Mouse (Mus musculus): ENCODE data around the gene Pcsk1n. TPM values are rescaled to one million over a fixed set of nuclear protein-coding genes. Genes with fewer than 3 reads are reported as not detected.

The Pcsk1n gene
- polyA plus RNA-seq, 1 experiment from 2014 or later, result 223 TPM

DNA sequence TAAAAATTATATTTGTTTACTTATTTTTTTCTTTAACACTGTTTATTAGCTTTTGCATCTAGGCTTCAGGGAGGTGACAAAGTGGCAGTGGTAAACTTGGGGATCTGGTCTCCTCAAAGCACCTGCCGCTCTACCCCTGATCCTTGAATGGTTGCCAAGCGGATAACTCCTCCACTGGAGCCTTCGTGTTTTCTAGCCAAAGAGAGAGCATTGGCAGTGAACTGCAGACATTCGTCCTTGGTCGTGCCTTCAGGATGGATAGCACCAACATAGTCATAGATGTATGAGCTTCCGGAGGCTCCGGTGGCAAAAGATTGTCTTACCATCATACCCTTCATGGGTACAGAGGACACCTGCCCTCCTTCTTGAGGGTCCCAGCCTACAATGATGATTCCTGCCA is 30.5 kb downstream of the Pcsk1n start:
- Histone ChIP-seq H3K9me3 (no peaks in the 10 kb centered on the region), H3K4me2 (no peak overlapping the region), H3K36me3 (peaks cover 4% of the 10 kb centered on the region; the same call in 1 of the 2 replicates), H3K27ac (no peak overlapping the region), H3K27me3 (no peaks in the 10 kb centered on the region), H3K4me3 (no peak overlapping the region), H3K4me1 (replicated peaks) (peaks cover 10% of the 10 kb centered on the region), H3K9ac (no peak overlapping the region)
- no peak for ATAC-seq (ENCODE audit: low FRiP score)
- WGBS, result 94% methylated on average over 7 of the region's 7 CpGs

DNA sequence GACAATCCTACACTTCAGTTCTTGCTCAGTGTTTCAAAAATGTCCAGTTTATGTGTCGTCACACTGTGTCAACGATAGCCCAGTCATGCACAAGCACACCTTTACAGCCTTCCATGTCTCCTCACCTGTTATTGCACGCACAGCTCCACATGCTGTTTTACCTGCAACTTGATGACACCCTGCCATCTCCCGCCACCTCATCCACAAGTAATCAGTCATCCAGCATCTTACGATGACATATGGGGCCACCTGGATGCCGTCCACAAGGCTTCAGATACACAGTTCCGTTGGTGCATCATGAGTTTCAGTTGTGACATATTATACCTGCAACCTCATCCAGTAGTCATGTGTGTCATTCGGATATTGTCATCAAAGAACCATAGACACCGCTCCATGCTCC is 39.2 kb downstream of the Pcsk1n start:
- Histone ChIP-seq H3K27ac (no peak overlapping the region), H3K36me3 (no peaks in the 10 kb centered on the region), H3K9ac (no peak overlapping the region), H3K4me3 (no peak overlapping the region), H3K4me1 (replicated peaks) (no peaks in the 10 kb centered on the region), H3K27me3 (no peaks in the 10 kb centered on the region), H3K9me3 (peaks cover 3% of the 10 kb centered on the region; the same call in 1 of the 2 replicates), H3K4me2 (no peak overlapping the region)
- ATAC-seq (ENCODE audit: low FRiP score), result no peak
- WGBS, result 93% methylated on average over 9 of the region's 9 CpGs

DNA sequence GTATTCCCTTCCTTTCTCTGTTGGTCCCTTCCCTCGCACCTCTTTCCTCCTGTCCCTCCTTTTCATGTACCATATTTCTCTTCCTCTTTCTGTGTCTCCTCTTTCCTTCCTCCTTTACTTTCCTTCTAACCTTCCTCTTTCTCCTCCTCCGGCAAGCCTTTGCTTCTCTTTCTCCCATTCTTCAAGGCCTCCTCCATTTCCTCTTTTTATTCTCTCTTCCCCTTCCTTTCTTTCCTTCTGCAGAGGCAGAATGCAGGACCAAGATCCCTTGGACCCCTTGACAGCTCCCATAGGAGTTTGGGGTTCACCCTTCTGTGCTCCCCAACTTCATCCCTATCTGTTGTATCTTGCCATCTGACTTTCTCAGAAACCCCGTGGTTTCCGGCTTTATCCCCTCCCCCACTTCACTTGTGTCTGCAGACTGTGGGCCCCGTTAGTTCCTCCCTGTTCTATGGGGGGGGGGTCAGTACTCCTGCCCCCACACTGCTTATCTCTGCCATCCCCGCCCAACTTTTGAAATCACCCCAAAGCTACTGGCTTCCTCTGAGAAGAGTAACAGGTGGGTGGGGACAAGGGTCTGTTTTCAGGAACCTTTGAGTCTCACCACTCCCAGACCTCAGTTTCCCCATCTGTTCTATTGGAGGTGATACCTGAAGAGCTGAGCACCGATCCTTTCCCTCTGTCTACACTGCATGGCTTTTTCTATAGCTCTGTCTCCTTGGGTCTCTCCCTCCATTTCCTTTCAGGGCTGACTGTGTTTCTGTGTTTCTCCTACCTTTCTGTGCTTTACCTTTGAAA is 44.4 kb downstream of the Pcsk1n start:
- H3K36me3 ChIP-seq, result no peaks in the 10 kb centered on the region
- H3K4me2 ChIP-seq, result no peak overlapping the region
- no peaks in the 10 kb centered on the region for H3K27me3 ChIP-seq
- H3K4me1 ChIP-seq (replicated peaks), result no peaks in the 10 kb centered on the region
- no peak overlapping the region for H3K4me3 ChIP-seq
- WGBS, result 82% methylated on average over 7 of the region's 7 CpGs
- no peak overlapping the region for H3K9ac ChIP-seq
- no peak overlapping the region for H3K27ac ChIP-seq
- ATAC-seq (ENCODE audit: low FRiP score), result no peak
- peaks cover 3% of the 10 kb centered on the region; the same call in 1 of the 2 replicates for H3K9me3 ChIP-seq

DNA sequence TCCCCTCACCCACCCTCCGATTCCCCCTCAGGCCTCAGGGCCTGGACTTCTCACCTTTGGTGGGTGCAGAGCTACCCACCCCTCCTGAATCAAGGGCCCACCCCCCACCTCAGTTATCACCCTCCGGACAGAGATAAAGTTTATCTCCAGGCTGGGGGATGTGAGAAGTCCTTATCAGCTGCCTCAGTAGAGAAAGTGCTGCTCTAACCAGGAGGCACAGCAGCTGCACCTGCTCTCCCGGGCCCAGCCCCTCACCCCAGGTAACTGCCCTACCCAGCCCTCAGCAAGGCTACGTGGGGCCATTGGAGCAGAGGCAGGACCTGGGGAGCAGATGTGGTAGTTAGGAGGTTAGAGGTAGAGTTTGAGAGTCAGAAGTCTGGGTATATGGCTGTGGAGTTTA is 46.5 kb downstream of the Pcsk1n start:
- Histone ChIP-seq H3K27ac (no peak overlapping the region), H3K36me3 (no peaks in the 10 kb centered on the region), H3K4me2 (no peak overlapping the region), H3K4me1 (replicated peaks) (no peaks in the 10 kb centered on the region), H3K27me3 (no peaks in the 10 kb centered on the region), H3K4me3 (no peak overlapping the region), H3K9me3 (peaks cover 3% of the 10 kb centered on the region; the same call in 1 of the 2 replicates), H3K9ac (no peak overlapping the region)
- 88% methylated on average over 4 of the region's 4 CpGs for WGBS
- no peak for ATAC-seq (ENCODE audit: low FRiP score)

DNA sequence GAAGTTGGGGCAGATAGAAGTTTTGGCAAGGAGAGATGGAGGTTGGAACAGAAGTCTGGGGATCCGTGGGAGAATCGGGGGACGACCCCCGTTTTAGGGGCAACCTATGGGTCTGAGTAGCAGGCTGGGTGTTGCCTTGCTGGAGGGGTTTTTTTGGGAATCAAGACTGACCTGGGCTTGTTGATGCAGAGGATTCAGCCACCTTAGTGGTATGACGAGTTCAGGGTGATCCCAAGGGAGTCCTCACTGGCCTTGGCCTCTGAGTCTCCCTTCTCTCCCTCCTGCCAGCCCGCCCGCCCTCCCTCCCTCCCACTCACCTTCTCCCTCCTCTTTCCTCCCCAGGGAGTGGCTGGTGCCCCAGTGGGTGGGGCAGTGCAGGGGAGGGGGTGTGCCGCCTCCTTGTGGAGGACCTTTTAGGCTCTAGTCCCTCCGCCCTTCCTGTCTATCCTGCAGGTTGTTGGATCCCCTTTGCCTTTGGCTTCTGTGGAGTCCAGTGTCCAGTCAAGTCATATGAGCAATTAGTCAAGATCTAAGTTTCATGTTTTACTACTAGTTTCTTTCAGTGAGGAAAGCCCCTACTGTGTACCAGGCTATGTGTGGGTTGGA is 48.1 kb downstream of the Pcsk1n start:
- Histone ChIP-seq H3K9me3 (no peaks in the 10 kb centered on the region), H3K9ac (no peak overlapping the region), H3K36me3 (no peaks in the 10 kb centered on the region), H3K27ac (no peak overlapping the region), H3K4me3 (no peak overlapping the region), H3K4me1 (replicated peaks) (no peaks in the 10 kb centered on the region), H3K27me3 (no peaks in the 10 kb centered on the region), H3K4me2 (no peak overlapping the region)
- 78% methylated on average over 6 of the region's 9 CpGs for WGBS
- no peak for ATAC-seq (ENCODE audit: low FRiP score)

DNA sequence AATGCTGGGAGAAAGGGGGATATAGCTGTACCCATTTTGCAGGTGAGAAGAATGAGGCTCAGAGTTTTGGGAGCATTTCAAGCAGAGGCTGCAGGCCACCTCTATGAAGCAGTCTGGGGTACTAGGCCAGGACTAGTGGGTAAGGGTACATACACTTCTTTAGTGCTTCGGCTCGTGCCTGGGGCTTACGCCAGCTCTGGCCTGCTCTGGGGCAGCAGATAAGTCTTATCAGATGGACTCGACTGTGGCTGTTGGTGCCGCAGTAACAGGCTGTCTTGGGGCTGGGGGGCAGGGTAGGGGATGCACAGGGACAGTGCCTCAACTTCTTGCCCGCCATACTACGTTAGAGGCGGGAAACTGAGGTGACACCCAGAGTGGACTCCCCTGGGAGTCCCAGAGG is 48.6 kb downstream of the Pcsk1n start:
- Histone ChIP-seq H3K9ac (no peak overlapping the region), H3K27ac (no peak overlapping the region), H3K4me2 (no peak overlapping the region), H3K36me3 (no peaks in the 10 kb centered on the region), H3K4me3 (no peak overlapping the region), H3K9me3 (no peaks in the 10 kb centered on the region), H3K27me3 (no peaks in the 10 kb centered on the region), H3K4me1 (replicated peaks) (no peaks in the 10 kb centered on the region)
- WGBS, result 84% methylated on average over 8 of the region's 8 CpGs
- ATAC-seq (ENCODE audit: low FRiP score), result no peak

DNA sequence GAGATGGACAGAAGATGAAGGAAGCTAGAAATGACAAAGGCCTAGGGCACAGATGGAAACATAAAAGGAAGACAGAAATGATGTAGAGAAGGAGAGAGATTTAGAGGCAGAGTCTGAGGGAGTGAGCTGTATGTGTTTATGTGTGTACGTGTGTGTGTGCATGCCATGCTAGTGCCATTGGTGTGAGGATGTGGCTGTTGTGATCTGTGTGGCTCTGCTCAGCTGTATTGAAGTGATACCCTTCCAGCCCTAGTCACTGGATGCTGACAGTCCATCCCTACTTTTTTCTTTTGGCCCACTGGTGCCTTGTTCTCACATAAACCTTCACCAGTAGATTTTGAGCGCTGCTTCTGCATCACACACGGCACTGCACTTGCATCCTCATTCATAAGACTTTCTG is 49.3 kb downstream of the Pcsk1n start:
- H3K9me3 ChIP-seq, result no peaks in the 10 kb centered on the region
- H3K4me3 ChIP-seq, result no peak overlapping the region
- H3K4me2 ChIP-seq, result no peak overlapping the region
- 86% methylated on average over 3 of the region's 3 CpGs for WGBS
- no peaks in the 10 kb centered on the region for H3K4me1 ChIP-seq (replicated peaks)
- H3K36me3 ChIP-seq, result no peaks in the 10 kb centered on the region
- H3K27ac ChIP-seq, result no peak overlapping the region
- H3K27me3 ChIP-seq, result no peaks in the 10 kb centered on the region
- H3K9ac ChIP-seq, result no peak overlapping the region
- no peak for ATAC-seq (ENCODE audit: low FRiP score)

DNA sequence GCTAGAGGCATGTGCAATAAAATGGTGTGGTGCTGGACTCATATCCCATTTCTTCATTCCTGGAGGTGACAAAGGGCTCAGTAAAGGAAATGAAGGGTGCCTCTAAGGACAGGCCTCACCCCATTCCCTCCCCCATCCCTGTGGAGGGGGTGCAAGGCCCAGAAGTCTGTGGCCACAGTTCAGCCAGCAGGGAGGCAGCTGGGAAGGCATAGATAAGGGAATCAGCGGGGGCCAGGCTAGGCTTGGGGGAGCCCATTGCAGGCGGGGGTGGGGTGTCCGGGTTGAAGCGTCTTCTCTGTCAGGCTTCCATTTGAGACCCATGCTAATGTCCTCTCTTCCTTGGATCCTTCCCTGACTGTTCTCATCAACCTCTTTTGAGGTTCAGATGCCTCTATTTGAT is 51.7 kb downstream of the Pcsk1n start:
- ATAC-seq (ENCODE audit: low FRiP score), result no peak
- WGBS, result 53% methylated on average over 3 of the region's 4 CpGs
- Histone ChIP-seq H3K4me2 (no peak overlapping the region), H3K36me3 (no peaks in the 10 kb centered on the region), H3K27ac (no peak overlapping the region), H3K27me3 (no peaks in the 10 kb centered on the region), H3K4me1 (replicated peaks) (no peaks in the 10 kb centered on the region), H3K9ac (no peak overlapping the region), H3K9me3 (no peaks in the 10 kb centered on the region), H3K4me3 (no peak overlapping the region)

Other genes starting within 250 kb of the Pcsk1n start
- 23.8 and 25.1 TPM in 2 replicates for gene Plp2, start 248.4 kb upstream of the Pcsk1n start, polyA plus RNA-seq (2015; fragmentation: Nextera tagmentation; extraction: Ambion mirVana)
- 0.09 TPM in 1 of 2 replicates, not detected in the other for gene Magix, start 238.6 kb upstream of the Pcsk1n start, polyA plus RNA-seq (2015; fragmentation: Nextera tagmentation; extraction: Ambion mirVana)
- gene Gpkow, start 222.7 kb upstream of the Pcsk1n start, polyA plus RNA-seq (2015; fragmentation: Nextera tagmentation; extraction: Ambion mirVana), result 43.0 and 46.3 TPM in 2 replicates
- 32.2 and 32.4 TPM in 2 replicates for gene Wdr45, start 205.5 kb upstream of the Pcsk1n start, polyA plus RNA-seq (2015; fragmentation: Nextera tagmentation; extraction: Ambion mirVana)
- gene Gm45208, start 197.6 kb upstream of the Pcsk1n start, polyA plus RNA-seq (2015; fragmentation: Nextera tagmentation; extraction: Ambion mirVana), result 0.60 TPM in 1 of 2 replicates, not detected in the other
- 113 TPM in 2 replicates for gene Praf2, start 191.4 kb upstream of the Pcsk1n start, polyA plus RNA-seq (2015; fragmentation: Nextera tagmentation; extraction: Ambion mirVana)
- 53.9 and 55.5 TPM in 2 replicates for gene Ccdc120, start 168.9 kb upstream of the Pcsk1n start, polyA plus RNA-seq (2015; fragmentation: Nextera tagmentation; extraction: Ambion mirVana)
- 24.8 and 25.5 TPM in 2 replicates for gene Tfe3, start 157.3 kb upstream of the Pcsk1n start, polyA plus RNA-seq (2015; fragmentation: Nextera tagmentation; extraction: Ambion mirVana)
- gene Gripap1, start 130.1 kb upstream of the Pcsk1n start, polyA plus RNA-seq (2015; fragmentation: Nextera tagmentation; extraction: Ambion mirVana), result 73.9 and 77.7 TPM in 2 replicates
- 2.5 and 3.0 TPM in 2 replicates for gene Kcnd1, start 97.5 kb upstream of the Pcsk1n start, polyA plus RNA-seq (2015; fragmentation: Nextera tagmentation; extraction: Ambion mirVana)
- gene Otud5, start 78.5 kb upstream of the Pcsk1n start, polyA plus RNA-seq (2015; fragmentation: Nextera tagmentation; extraction: Ambion mirVana), result 44.2 and 48.3 TPM in 2 replicates
- 16.0 and 18.7 TPM in 2 replicates for gene Pim2, start 41.6 kb upstream of the Pcsk1n start, polyA plus RNA-seq (2015; fragmentation: Nextera tagmentation; extraction: Ambion mirVana)
- gene Slc35a2, start 35.8 kb upstream of the Pcsk1n start, polyA plus RNA-seq (2015; fragmentation: Nextera tagmentation; extraction: Ambion mirVana), result 40.9 and 42.3 TPM in 2 replicates
- 214 and 222 TPM in 2 replicates for gene Pqbp1, start 20.6 kb upstream of the Pcsk1n start, polyA plus RNA-seq (2015; fragmentation: Nextera tagmentation; extraction: Ambion mirVana)
- gene Timm17b, start 20.5 kb upstream of the Pcsk1n start, polyA plus RNA-seq (2015; fragmentation: Nextera tagmentation; extraction: Ambion mirVana), result 159 and 162 TPM in 2 replicates
- not detected in 2 replicates for gene Gm10491, start 12.0 kb upstream of the Pcsk1n start, polyA plus RNA-seq (2015; fragmentation: Nextera tagmentation; extraction: Ambion mirVana)
- gene Gm10490, start 10.3 kb upstream of the Pcsk1n start, polyA plus RNA-seq (2015; fragmentation: Nextera tagmentation; extraction: Ambion mirVana), result not detected in 2 replicates
- gene Eras, start 8.8 kb downstream of the Pcsk1n start, polyA plus RNA-seq (2015; fragmentation: Nextera tagmentation; extraction: Ambion mirVana), result 0.16 TPM in 1 of 2 replicates, not detected in the other
- 65.1 and 66.1 TPM in 2 replicates for gene Hdac6, start 28.1 kb downstream of the Pcsk1n start, polyA plus RNA-seq (2015; fragmentation: Nextera tagmentation; extraction: Ambion mirVana)
- gene Gata1, start 58.2 kb downstream of the Pcsk1n start, polyA plus RNA-seq (2015; fragmentation: Nextera tagmentation; extraction: Ambion mirVana), result 0.23 and 0.29 TPM in 2 replicates
- 0.31 and 0.53 TPM in 2 replicates for gene Glod5, start 98.7 kb downstream of the Pcsk1n start, polyA plus RNA-seq (2015; fragmentation: Nextera tagmentation; extraction: Ambion mirVana)
- gene Suv39h1, start 154.9 kb downstream of the Pcsk1n start, polyA plus RNA-seq (2015; fragmentation: Nextera tagmentation; extraction: Ambion mirVana), result 39.9 and 40.8 TPM in 2 replicates
- 0.12 and 0.18 TPM in 2 replicates for gene Was, start 170.7 kb downstream of the Pcsk1n start, polyA plus RNA-seq (2015; fragmentation: Nextera tagmentation; extraction: Ambion mirVana)
- 58.5 and 60.9 TPM in 2 replicates for gene Wdr13, start 213.1 kb downstream of the Pcsk1n start, polyA plus RNA-seq (2015; fragmentation: Nextera tagmentation; extraction: Ambion mirVana)
- 336 and 358 TPM in 2 replicates for gene Rbm3, start 226.1 kb downstream of the Pcsk1n start, polyA plus RNA-seq (2015; fragmentation: Nextera tagmentation; extraction: Ambion mirVana)